Mouse (Mus musculus) olfactory bulb, adult 2 months (tissue): ENCODE data around the gene Gsn.

ENCODE experiments used
- CTCF ChIP-seq: fragments of 200-500 bp; IDR thresholded peaks from 2 replicates; pipeline ENCODE4 v1.5.1; 2012; ENCODE audit warnings: low read depth, mild to moderate bottlenecking, low read length, moderate library complexity; ENCODE audit not compliant: insufficient read depth
- POLR2A ChIP-seq: fragments of 200-500 bp; IDR thresholded peaks from 2 replicates; pipeline ENCODE4 v1.6.1; 2012; ENCODE audit warnings: mild to moderate bottlenecking, low read depth, low read length, moderate library complexity; ENCODE audit not compliant: insufficient read depth

- no peak for TF ChIP-seq POLR2A
- no peak for TF ChIP-seq CTCF
Measured at GRCm38 (mm10) chr2:35335620-35336019, 79.4 kb downstream of the Gsn start.
